Mouse (Mus musculus) liver, embryonic 14.5 days (tissue): ENCODE data around the gene Fnbp1.

Experiments
- CTCF ChIP-seq: IDR thresholded peaks from 2 replicates; pipeline ENCODE4 v1.5.1; 2016; ENCODE audit warnings: antibody characterized with exemption, low read depth, control low read depth
- EP300 ChIP-seq: IDR thresholded peaks from 2 replicates; pipeline ENCODE4 v1.6.1; 2016; ENCODE audit warnings: antibody characterized with exemption, low read depth

DNA sequence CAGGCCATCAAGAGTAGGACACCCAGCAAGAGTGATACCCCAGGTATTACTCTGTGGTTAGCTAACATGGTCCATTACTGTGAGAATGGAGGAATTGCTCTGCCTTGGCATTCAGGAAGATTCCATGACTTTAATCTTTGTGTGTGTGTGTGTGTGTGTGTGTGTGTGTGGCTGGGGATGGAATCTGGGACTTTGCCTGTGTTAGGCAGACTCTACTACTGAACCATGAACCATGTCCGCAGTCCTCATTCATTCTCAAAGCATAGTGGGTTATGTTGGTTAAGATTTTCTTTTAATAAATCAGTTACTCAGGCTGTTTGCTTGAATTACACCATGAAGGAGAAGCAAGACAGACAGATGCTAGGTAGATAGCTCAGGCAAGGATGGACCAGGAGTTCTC, 98.0 kb downstream of the Fnbp1 start:
- TF ChIP-seq EP300 (no peak), CTCF (no peak)
